ENCODE assay signal across 7 mouse cellular contexts in the genomic region with DNA sequence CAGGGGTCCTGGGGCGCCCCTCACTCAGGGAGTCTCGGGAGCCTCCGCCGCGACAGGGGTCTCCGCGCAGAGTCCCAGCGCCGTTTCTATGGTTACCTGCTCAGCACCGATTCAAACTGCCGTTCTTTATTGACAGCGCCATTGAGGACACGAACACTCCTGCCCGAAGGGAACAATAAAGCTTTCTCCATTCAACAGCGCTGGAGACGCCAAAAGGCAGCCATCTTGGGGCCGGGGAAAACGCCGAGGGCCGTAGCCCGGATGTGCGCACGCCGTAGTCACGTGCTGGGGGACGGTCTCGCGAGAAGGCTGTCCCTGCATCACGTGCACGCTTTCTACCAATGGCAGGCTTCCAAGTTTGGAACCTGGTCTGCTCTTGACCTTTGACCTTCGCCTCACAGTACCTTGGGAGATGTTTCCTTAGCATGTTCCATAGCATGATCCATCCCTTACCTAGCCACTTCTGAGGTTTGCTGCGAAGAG. TPM values are rescaled to one million over a fixed set of nuclear protein-coding genes. Genes with fewer than 3 reads are reported as not detected.
A peak's percentile ranks its signal among the peaks of the same experiment; 100 is the strongest.
DNase-seq lines count a peak whose midpoint lies in the region; ATAC-seq lines count a peak whose summit lies in the region.

Gene Zbtb40 (minus strand): TSS at position 252 of the 483 bp plus-strand sequence.

- H3K4me3 ChIP-seq in embryonic facial prominence, embryonic 12.5 days: peak within 1 kb of the TSS; percentile 90
- H3K4me3 ChIP-seq in limb, embryonic 11.5 days (ENCODE audit: low read depth, low read length): peak within 1 kb of the TSS; percentile 84
- H3K4me3 ChIP-seq in midbrain, embryonic 14.5 days (replicated peaks; ENCODE audit: low read depth, low read length): peak within 1 kb of the TSS; percentile 80

- H3K27me3 ChIP-seq in embryonic facial prominence, embryonic 12.5 days: peaks cover 36% of the 10 kb centered on the region
- H3K27me3 ChIP-seq in limb, embryonic 11.5 days (ENCODE audit: control insufficient read depth, insufficient read depth, low read length): 0 out of 2 replicates have a peak, but pooled peaks cover 6% of the 10 kb centered on the region
- H3K27me3 ChIP-seq in midbrain, embryonic 14.5 days (ENCODE audit: control insufficient read depth, insufficient read depth, low read length): peaks cover 35% of the 10 kb centered on the region

- peaks cover 17% of the 10 kb centered on the region for H3K4me1 ChIP-seq in embryonic facial prominence, embryonic 12.5 days
- peaks cover 15% of the 10 kb centered on the region for H3K4me1 ChIP-seq in limb, embryonic 11.5 days (ENCODE audit: control insufficient read depth, insufficient read depth, low read length)
- peaks cover 10% of the 10 kb centered on the region for H3K4me1 ChIP-seq in midbrain, embryonic 14.5 days (ENCODE audit: control insufficient read depth, insufficient read depth, low read length)

- no peaks in the 10 kb centered on the region for H3K36me3 ChIP-seq in embryonic facial prominence, embryonic 12.5 days
- H3K36me3 ChIP-seq in limb, embryonic 11.5 days (ENCODE audit: control insufficient read depth, insufficient read depth, low read length): no peaks in the 10 kb centered on the region
- H3K36me3 ChIP-seq in midbrain, embryonic 14.5 days (ENCODE audit: control insufficient read depth, insufficient read depth, low read length): no peaks in the 10 kb centered on the region

- H3K27ac ChIP-seq in embryonic facial prominence, embryonic 12.5 days: peak within 1 kb of the TSS; percentile 72
- H3K27ac ChIP-seq in limb, embryonic 11.5 days (replicated peaks; ENCODE audit: low read depth, low read length): peak within 1 kb of the TSS; percentile 49; the same call in 1 of the 2 replicates
- H3K27ac ChIP-seq in midbrain, embryonic 14.5 days (replicated peaks; ENCODE audit: low read depth, low read length): peak within 1 kb of the TSS; percentile 87

- peak; percentile 91 for ATAC-seq in embryonic facial prominence, embryonic 12.5 days (ENCODE audit: insufficient number of reproducible peaks, insufficient read depth, low FRiP score, low TSS enrichment)
- ATAC-seq in limb, embryonic 11.5 days (ENCODE audit: insufficient number of reproducible peaks, low FRiP score, low TSS enrichment, low read depth): peak; percentile 94
- ATAC-seq in midbrain, embryonic 14.5 days (ENCODE audit: low FRiP score, low TSS enrichment): peak; percentile 96

- H3K9me3 ChIP-seq in embryonic facial prominence, embryonic 12.5 days: peaks cover 9% of the 10 kb centered on the region
- H3K9me3 ChIP-seq in limb, embryonic 11.5 days (ENCODE audit: control insufficient read depth, low read length): no peaks in the 10 kb centered on the region
- no peaks in the 10 kb centered on the region for H3K9me3 ChIP-seq in midbrain, embryonic 14.5 days (ENCODE audit: control insufficient read depth, low read length)

- DNase-seq in adrenal gland, postnatal 25 days: peak; percentile 92
- DNase-seq in heart, adult 11 months: peak; percentile 99
- DNase-seq in kidney, adult 18-20 months: peak; percentile 90
- peak; percentile 99 for DNase-seq in limb, embryonic 11.5 days (ENCODE audit: low spot score)
- peak; percentile 99 for DNase-seq in midbrain, embryonic 14.5 days
- DNase-seq in spleen, adult 18-20 months: peak; percentile 76 to 82

- H3K9ac ChIP-seq in embryonic facial prominence, embryonic 12.5 days: peak within 1 kb of the TSS; percentile 70
- H3K9ac ChIP-seq in limb, embryonic 11.5 days (ENCODE audit: low read length): peak within 1 kb of the TSS; percentile 69
- H3K9ac ChIP-seq in midbrain, embryonic 14.5 days (replicated peaks; ENCODE audit: low read length): peak within 1 kb of the TSS; percentile 75

- H3K4me2 ChIP-seq in embryonic facial prominence, embryonic 12.5 days (replicated peaks): peak within 1 kb of the TSS; percentile 71
- peak within 1 kb of the TSS; percentile 59 for H3K4me2 ChIP-seq in limb, embryonic 11.5 days (ENCODE audit: low read depth, severe bottlenecking)
- H3K4me2 ChIP-seq in midbrain, embryonic 14.5 days (ENCODE audit: low read length): peak within 1 kb of the TSS; percentile 75

- 2% methylated on average over 32 of the region's 32 CpGs for WGBS in embryonic facial prominence, embryonic 12.5 days
- 1% methylated on average over 32 of the region's 32 CpGs for WGBS in limb, embryonic 11.5 days
- 1% methylated on average over 32 of the region's 32 CpGs for WGBS in midbrain, embryonic 14.5 days

RNA-seq across cellular contexts. Expression of gene Zbtb40, which starts in this region (rescaled TPM):
- total RNA-seq in adrenal gland, postnatal 25 days (2021): 13.8 and 14.4 TPM in 2 replicates
- 5.9 and 6.0 TPM in 2 replicates for polyA plus RNA-seq in embryonic facial prominence, embryonic 12.5 days (2016; fragmentation: Nextera tagmentation; extraction: Ambion mirVana)
- polyA plus RNA-seq in limb, embryonic 11.5 days (2014; fragmentation: Nextera tagmentation; extraction: Ambion mirVana): 5.1 and 6.0 TPM in 2 replicates
- polyA plus RNA-seq in midbrain, embryonic 14.5 days (2014; fragmentation: Nextera tagmentation; extraction: Ambion mirVana): 3.4 and 4.3 TPM in 2 replicates

Comparison
In these comparisons a context has a peak if more than half of its experiments do, and no peak if none do; other contexts are left out.
1. Peak in every context shown above with its lines: DNase-seq, ATAC-seq, H3K4me3 ChIP-seq and H3K27ac ChIP-seq.